Mouse (Mus musculus) ES-E14 (cell line): ENCODE data around the gene Psmd14.

Experiments used
- CHD2 ChIP-seq: IDR thresholded peaks from 2 replicates; pipeline ENCODE4 v1.6.1; 2014; ENCODE audit warnings: mild to moderate bottlenecking, low read depth, low read length, inconsistent platforms
- HCFC1 ChIP-seq: IDR thresholded peaks from 2 replicates; pipeline ENCODE4 v1.6.1; 2012; ENCODE audit warnings: low read length, inconsistent platforms, borderline replicate concordance; ENCODE audit not compliant: insufficient read depth
- MAFK ChIP-seq: IDR thresholded peaks from 2 replicates; pipeline ENCODE4 v1.6.1; 2014; ENCODE audit warnings: mild to moderate bottlenecking, low read depth, low read length, inconsistent platforms; ENCODE audit not compliant: insufficient read depth
- ZC3H11A ChIP-seq: IDR thresholded peaks from 2 replicates; pipeline ENCODE4 v1.6.1; 2012; ENCODE audit warnings: low read depth, mild to moderate bottlenecking, inconsistent platforms, low read length, borderline replicate concordance

GRCm38 (mm10) chr2:61712526-61712925, 1.0 kb downstream of the Psmd14 start:
- TF ChIP-seq CHD2 (no peak), MAFK (no peak), HCFC1 (no peak), ZC3H11A (no peak)
